Mouse (Mus musculus) limb, embryonic 15.5 days (tissue): ENCODE measurements around the gene Pla2g5. TPM values are rescaled to one million over a fixed set of nuclear protein-coding genes. Genes with fewer than 3 reads are reported as not detected.

Experiments used
- ATAC-seq: fragments of 200-750 bp; cut with Nextera tagmentation; 2 replicates; pipeline ENCODE4 v1.8.0; 2017; ENCODE audit warnings: low read depth, moderate TSS enrichment; ENCODE audit not compliant: insufficient number of reproducible peaks, low FRiP score, low TSS enrichment
- H3K27ac ChIP-seq: fragments of 300-500 bp; sonication (generic); 2 replicates; pipeline ENCODE4 v1.5.1; 2015; ENCODE audit warnings: moderate library complexity, mild to moderate bottlenecking, inconsistent platforms
- H3K27me3 ChIP-seq: fragments of 300-500 bp; sonication (generic); 2 replicates; pipeline ENCODE4 v1.6.1; 2015; ENCODE audit warnings: inconsistent platforms
- H3K36me3 ChIP-seq: fragments of 300-500 bp; sonication (generic); 2 replicates; pipeline ENCODE4 v1.6.1; 2015; ENCODE audit warnings: inconsistent platforms
- H3K4me1 ChIP-seq: fragments of 300-500 bp; sonication (generic); 2 replicates; pipeline ENCODE4 v1.6.1; 2015; ENCODE audit warnings: inconsistent platforms
- H3K4me2 ChIP-seq: fragments of 300-500 bp; sonication (generic); 2 replicates; pipeline ENCODE4 v1.6.1; 2015; ENCODE audit warnings: mild to moderate bottlenecking, inconsistent platforms
- H3K4me3 ChIP-seq: fragments of 300-500 bp; sonication (generic); 2 replicates; pipeline ENCODE4 v1.5.1; 2015; ENCODE audit warnings: mild to moderate bottlenecking, inconsistent platforms
- H3K9ac ChIP-seq: fragments of 300-500 bp; sonication (generic); 2 replicates; pipeline ENCODE4 v1.6.1; 2015; ENCODE audit warnings: inconsistent platforms
- H3K9me3 ChIP-seq: fragments of 300-500 bp; sonication (generic); 2 replicates; pipeline ENCODE4 v1.6.1; 2016; ENCODE audit warnings: inconsistent platforms
- whole genome bisulfite sequencing: fragments of 180-500 bp; shearing (Covaris S2); methylation state at CpG from one replicate; pipeline ENCODE4 v1.1.7; 2015; 5-methylcytosine and 5-hydroxymethylcytosine counted together
- polyA plus RNA-seq: library from polyadenylated mRNA; unstranded; fragments of >200 nt; fragmentation: Nextera tagmentation; extraction: Ambion mirVana; gene quantifications from 2 replicates; pipeline ENCODE4 v1.2.1, GENCODE M21; 2015

Gene Pla2g5
- polyA plus RNA-seq, 1 experiment from 2014 or later = 1.3 TPM

GRCm38 (mm10) chr4:138793276-138793675 lies 70.0 kb downstream of the Pla2g5 start:
- no peak for ATAC-seq
- Histone ChIP-seq H3K36me3 (no peaks in the 10 kb centered on the region), H3K27me3 (no peaks in the 10 kb centered on the region), H3K9me3 (no peaks in the 10 kb centered on the region), H3K4me3 (no peak overlapping the region), H3K4me1 (peaks cover 13% of the 10 kb centered on the region), H3K27ac (0 out of 2 replicates have a peak overlapping the region, but pooled peaks have one; percentile 38), H3K4me2 (no peak overlapping the region), H3K9ac (no peak overlapping the region)
- WGBS = 39% methylated on average over 2 of the region's 2 CpGs

- no peak overlapping the region for H3K4me3 ChIP-seq
- no peak overlapping the region for H3K4me2 ChIP-seq
- no peak for ATAC-seq
- no peak overlapping the region for H3K9ac ChIP-seq
- H3K27ac ChIP-seq = 0 out of 2 replicates have a peak overlapping the region, but pooled peaks have one; percentile 40
- peaks cover 13% of the 10 kb centered on the region for H3K4me1 ChIP-seq
- WGBS = 33% methylated on average over 9 of the region's 9 CpGs
- no peaks in the 10 kb centered on the region for H3K36me3 ChIP-seq
- H3K9me3 ChIP-seq = no peaks in the 10 kb centered on the region
- no peaks in the 10 kb centered on the region for H3K27me3 ChIP-seq
These were observed 70.7 kb downstream of the Pla2g5 start for GRCm38 (mm10) chr4:138792599-138792998.

- H3K9ac ChIP-seq = no peak overlapping the region
- H3K9me3 ChIP-seq = no peaks in the 10 kb centered on the region
- H3K36me3 ChIP-seq = no peaks in the 10 kb centered on the region
- H3K4me2 ChIP-seq = no peak overlapping the region
- no peak for ATAC-seq
- H3K27ac ChIP-seq = 0 out of 2 replicates have a peak overlapping the region, but pooled peaks have one; percentile 40
- H3K27me3 ChIP-seq = no peaks in the 10 kb centered on the region
- peaks cover 7% of the 10 kb centered on the region; the same call in 1 of the 2 replicates for H3K4me1 ChIP-seq
- WGBS = 42% methylated on average over 6 of the region's 6 CpGs
- H3K4me3 ChIP-seq = no peak overlapping the region
These were observed 71.8 kb downstream of the Pla2g5 start for GRCm38 (mm10) chr4:138791452-138791851.

- Histone ChIP-seq H3K27ac (no peak overlapping the region), H3K4me1 (peaks cover 12% of the 10 kb centered on the region; the same call in 1 of the 2 replicates), H3K27me3 (no peaks in the 10 kb centered on the region), H3K36me3 (no peaks in the 10 kb centered on the region), H3K9me3 (no peaks in the 10 kb centered on the region), H3K9ac (no peak overlapping the region), H3K4me2 (no peak overlapping the region), H3K4me3 (no peak overlapping the region)
- 71% methylated on average over 4 of the region's 4 CpGs for WGBS
- no peak for ATAC-seq
These were observed 74.9 kb downstream of the Pla2g5 start for GRCm38 (mm10) chr4:138788381-138788780.

GRCm38 (mm10) chr4:138786141-138786540 lies 77.1 kb downstream of the Pla2g5 start:
- H3K4me3 ChIP-seq = no peak overlapping the region
- peaks cover 7% of the 10 kb centered on the region; the same call in 1 of the 2 replicates for H3K4me1 ChIP-seq
- no peaks in the 10 kb centered on the region for H3K36me3 ChIP-seq
- H3K9me3 ChIP-seq = no peaks in the 10 kb centered on the region
- no peaks in the 10 kb centered on the region for H3K27me3 ChIP-seq
- ATAC-seq = no peak
- no peak overlapping the region for H3K9ac ChIP-seq
- H3K27ac ChIP-seq = 0 out of 2 replicates have a peak overlapping the region, but pooled peaks have one; percentile 27
- WGBS = 30% methylated on average over 4 of the region's 4 CpGs
- no peak overlapping the region for H3K4me2 ChIP-seq

- Histone ChIP-seq H3K4me1 (peaks cover 7% of the 10 kb centered on the region; the same call in 1 of the 2 replicates), H3K9ac (no peak overlapping the region), H3K27ac (0 out of 2 replicates have a peak overlapping the region, but pooled peaks have one; percentile 27), H3K27me3 (no peaks in the 10 kb centered on the region), H3K4me3 (no peak overlapping the region), H3K36me3 (no peaks in the 10 kb centered on the region), H3K4me2 (no peak overlapping the region), H3K9me3 (no peaks in the 10 kb centered on the region)
- WGBS = 49% methylated on average over 4 of the region's 4 CpGs
- no peak for ATAC-seq
These were observed 77.6 kb downstream of the Pla2g5 start for GRCm38 (mm10) chr4:138785721-138786120.

- no peak overlapping the region for H3K9ac ChIP-seq
- ATAC-seq = no peak
- H3K36me3 ChIP-seq = no peaks in the 10 kb centered on the region
- H3K4me2 ChIP-seq = no peak overlapping the region
- no peak overlapping the region for H3K27ac ChIP-seq
- no peak overlapping the region for H3K4me3 ChIP-seq
- no peaks in the 10 kb centered on the region for H3K27me3 ChIP-seq
- H3K4me1 ChIP-seq = peaks cover 12% of the 10 kb centered on the region; the same call in 1 of the 2 replicates
- 64% methylated on average over 6 of the region's 6 CpGs for WGBS
- no peaks in the 10 kb centered on the region for H3K9me3 ChIP-seq
These were observed 81.2 kb downstream of the Pla2g5 start for GRCm38 (mm10) chr4:138782098-138782497.

- Histone ChIP-seq H3K27ac (no peak overlapping the region), H3K4me1 (peaks cover 6% of the 10 kb centered on the region; the same call in 1 of the 2 replicates), H3K9ac (no peak overlapping the region), H3K9me3 (no peaks in the 10 kb centered on the region), H3K4me2 (no peak overlapping the region), H3K36me3 (no peaks in the 10 kb centered on the region), H3K27me3 (no peaks in the 10 kb centered on the region; the same call in 1 of the 2 replicates), H3K4me3 (no peak overlapping the region)
- ATAC-seq = no peak
- WGBS = 82% methylated on average over 5 of the region's 5 CpGs
These were observed 83.0 kb downstream of the Pla2g5 start for GRCm38 (mm10) chr4:138780300-138780699.

- Histone ChIP-seq H3K9ac (no peak overlapping the region), H3K4me2 (no peak overlapping the region), H3K27me3 (no peaks in the 10 kb centered on the region; the same call in 1 of the 2 replicates), H3K4me3 (no peak overlapping the region), H3K9me3 (no peaks in the 10 kb centered on the region), H3K36me3 (no peaks in the 10 kb centered on the region), H3K27ac (no peak overlapping the region), H3K4me1 (peaks cover 6% of the 10 kb centered on the region; the same call in 1 of the 2 replicates)
- 30% methylated on average over 20 of the region's 20 CpGs for WGBS
- no peak for ATAC-seq
These were observed 85.6 kb downstream of the Pla2g5 start for GRCm38 (mm10) chr4:138777417-138778407.

GRCm38 (mm10) chr4:138775435-138775834 lies 87.8 kb downstream of the Pla2g5 start, which contains the start of gene Pla2g2d:
Gene Pla2g2d (plus strand): TSS chr4:138775735.
- no peak for ATAC-seq
- Histone ChIP-seq H3K9me3 (no peaks in the 10 kb centered on the region), H3K4me1 (peaks cover 6% of the 10 kb centered on the region; the same call in 1 of the 2 replicates), H3K27ac (no peak within 1 kb of the TSS), H3K27me3 (peaks cover 4% of the 10 kb centered on the region; the same call in 1 of the 2 replicates), H3K4me2 (no peak within 1 kb of the TSS), H3K9ac (no peak within 1 kb of the TSS), H3K4me3 (no peak within 1 kb of the TSS), H3K36me3 (no peaks in the 10 kb centered on the region)
- WGBS = 80% methylated on average over 6 of the region's 6 CpGs

GRCm38 (mm10) chr4:138772386-138772785 lies 90.9 kb downstream of the Pla2g5 start:
- H3K9me3 ChIP-seq = no peaks in the 10 kb centered on the region
- H3K27me3 ChIP-seq = peaks cover 4% of the 10 kb centered on the region; the same call in 1 of the 2 replicates
- 74% methylated on average over 5 of the region's 5 CpGs for WGBS
- no peak overlapping the region for H3K4me3 ChIP-seq
- H3K27ac ChIP-seq = no peak overlapping the region
- no peaks in the 10 kb centered on the region for H3K36me3 ChIP-seq
- ATAC-seq = no peak
- no peaks in the 10 kb centered on the region for H3K4me1 ChIP-seq
- no peak overlapping the region for H3K4me2 ChIP-seq
- H3K9ac ChIP-seq = no peak overlapping the region

GRCm38 (mm10) chr4:138771970-138772369 lies 91.3 kb downstream of the Pla2g5 start:
- H3K4me3 ChIP-seq = no peak overlapping the region
- H3K9me3 ChIP-seq = no peaks in the 10 kb centered on the region
- 72% methylated on average over 10 of the region's 10 CpGs for WGBS
- H3K27ac ChIP-seq = no peak overlapping the region
- no peak overlapping the region for H3K9ac ChIP-seq
- no peak overlapping the region for H3K4me2 ChIP-seq
- no peaks in the 10 kb centered on the region for H3K4me1 ChIP-seq
- peaks cover 4% of the 10 kb centered on the region; the same call in 1 of the 2 replicates for H3K27me3 ChIP-seq
- H3K36me3 ChIP-seq = no peaks in the 10 kb centered on the region
- no peak for ATAC-seq
